Mouse (Mus musculus) MEL (cell line): ENCODE data around the gene Palld.

ENCODE experiments used
- CHD1 ChIP-seq: IDR thresholded peaks from 2 replicates; pipeline ENCODE4 v1.6.1; 2012; ENCODE audit warnings: low read depth, mild to moderate bottlenecking, inconsistent platforms, low read length, improper control_type of control experiment
- CTCF ChIP-seq, 3 experiments: IDR thresholded peaks in 2 of 3; conservative IDR thresholded peaks in 1 of 3; 2 replicates each; pipeline ENCODE4 v1.5.1; 2011 to 2012; ENCODE audit warnings: low read length in 3 of 3, low read depth in 2 of 3, mild to moderate bottlenecking in 2 of 3, improper control_type of control experiment in 1 of 3, inconsistent platforms in 1 of 3, mixed read lengths in 1 of 3, moderate library complexity in 1 of 3; ENCODE audit not compliant: control insufficient read depth in 1 of 3, insufficient read depth in 1 of 3, poor library complexity in 1 of 3, severe bottlenecking in 1 of 3
- E2F4 ChIP-seq: IDR thresholded peaks from 2 replicates; pipeline ENCODE4 v1.6.1; 2011; ENCODE audit warnings: low read depth, low read length, improper control_type of control experiment, borderline replicate concordance
- EP300 ChIP-seq, 2 experiments: IDR thresholded peaks; 2 replicates each; pipeline ENCODE4 v1.6.1; 2011; ENCODE audit warnings: improper control_type of control experiment in 2 of 2, low read length in 2 of 2, low read depth in 1 of 2, mild to moderate bottlenecking in 1 of 2
- GATA1 ChIP-seq: IDR thresholded peaks from 2 replicates; pipeline ENCODE4 v1.6.1; 2011; ENCODE audit warnings: low read depth, low read length, improper control_type of control experiment
- HCFC1 ChIP-seq: IDR thresholded peaks from 2 replicates; pipeline ENCODE4 v1.6.1; 2012; ENCODE audit warnings: low read depth, mild to moderate bottlenecking, inconsistent platforms, low read length, improper control_type of control experiment, moderate library complexity
- MYB ChIP-seq: IDR thresholded peaks from 2 replicates; pipeline ENCODE4 v1.6.1; 2011; ENCODE audit warnings: mild to moderate bottlenecking, low read depth, low read length, improper control_type of control experiment
- POLR2A ChIP-seq, 2 experiments: IDR thresholded peaks; 2 replicates each; pipeline ENCODE4 v1.6.1; 2011 to 2012; ENCODE audit warnings: low read length in 2 of 2, mild to moderate bottlenecking in 2 of 2, control low read depth in 1 of 2, improper control_type of control experiment in 1 of 2, low read depth in 1 of 2, moderate library complexity in 1 of 2; ENCODE audit not compliant: control insufficient read depth in 1 of 2, insufficient read depth in 1 of 2, poor library complexity in 1 of 2
- POLR2AphosphoS2 ChIP-seq: IDR thresholded peaks from 2 replicates; pipeline ENCODE4 v1.6.1; 2011; ENCODE audit warnings: low read length, improper control_type of control experiment
- RAD21 ChIP-seq: IDR thresholded peaks from 2 replicates; pipeline ENCODE4 v1.6.1; 2011; ENCODE audit warnings: mild to moderate bottlenecking, low read depth, low read length, improper control_type of control experiment
- SMC3 ChIP-seq: IDR thresholded peaks from 2 replicates; pipeline ENCODE4 v1.6.1; 2011; ENCODE audit warnings: low read depth, low read length, improper control_type of control experiment
- TAL1 ChIP-seq: IDR thresholded peaks from 2 replicates; pipeline ENCODE4 v1.6.1; 2012; ENCODE audit warnings: mild to moderate bottlenecking, inconsistent platforms, low read length, moderate library complexity, mixed read lengths

DNA sequence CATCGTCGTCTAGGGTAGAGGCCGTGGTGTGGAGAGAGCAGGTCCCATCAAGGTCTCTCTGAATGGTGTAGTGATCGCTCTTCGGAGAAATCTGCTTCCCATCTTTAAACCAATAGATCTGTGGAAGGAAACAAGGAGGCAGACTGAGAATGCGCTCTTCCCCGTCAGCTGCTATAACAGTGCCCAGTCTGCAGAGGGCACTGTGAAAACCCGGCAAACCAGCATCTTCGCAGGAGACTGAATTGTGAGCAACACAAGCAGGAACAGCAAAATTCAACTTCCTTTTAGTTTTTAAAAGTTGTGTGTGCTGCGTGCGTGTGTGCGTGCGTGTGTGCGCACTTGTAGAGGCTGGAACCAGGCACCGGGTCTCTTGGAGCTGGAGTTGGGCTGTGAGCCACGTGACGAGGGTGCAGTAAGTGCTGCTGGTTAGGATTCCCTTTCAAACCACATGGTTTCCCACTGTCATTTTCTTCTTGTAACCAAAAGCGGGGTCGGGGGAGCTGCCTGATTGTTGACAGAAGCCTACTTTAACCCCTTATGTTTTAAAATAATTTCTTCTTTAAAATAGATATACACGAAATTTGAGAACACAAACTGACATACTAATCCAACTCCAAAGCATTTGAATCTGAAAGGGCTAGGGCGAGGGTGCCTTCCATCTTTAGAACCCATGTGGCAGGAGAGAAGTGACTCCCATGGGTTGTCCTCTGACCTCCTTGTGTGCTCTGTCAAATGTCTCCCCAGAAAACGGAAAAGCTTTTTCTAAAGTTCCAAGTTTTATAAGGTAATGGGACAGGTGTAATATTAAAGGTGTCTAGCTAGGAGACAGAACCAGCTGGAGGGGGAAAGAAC is 370.3 kb downstream of the Palld start:
- TF ChIP-seq EP300 (IDR thresholded peaks at IDR 0.05; ENCODE audit: low read depth in 1 of 2, low read length in 2 of 2) (no peak), SMC3 (peak; percentile 23; the same call in 1 of the 2 replicates), MYB (no peak), POLR2AphosphoS2 (no peak), POLR2A (IDR thresholded peaks at IDR 0.05; ENCODE audit: control insufficient read depth in 1 of 2, insufficient read depth in 1 of 2, low read depth in 1 of 2, low read length in 2 of 2, poor library complexity in 1 of 2) (peak in 1 of 2 experiments; percentile 50; a peak in 1 of 4 replicates), CHD1 (no peak), RAD21 (no peak), HCFC1 (no peak), TAL1 (no peak), E2F4 (no peak), CTCF (IDR thresholded peaks at IDR 0.05 in 2 of 3, conservative IDR thresholded peaks at IDR 0.05 in 1 of 3; ENCODE audit: control insufficient read depth in 1 of 3, insufficient read depth in 1 of 3, low read depth in 2 of 3, low read length in 3 of 3, poor library complexity in 1 of 3, severe bottlenecking in 1 of 3) (peak; percentile 61 to 67 (median 61)), GATA1 (no peak)
